Mouse (Mus musculus) liver, postnatal 0 days (tissue): ENCODE measurements around the gene Abraxas2.

Source experiments
- CTCF ChIP-seq: sonication (generic); IDR thresholded peaks from 2 replicates; pipeline ENCODE4 v1.5.1; 2016; ENCODE audit warnings: antibody characterized with exemption, low read depth
- EP300 ChIP-seq: IDR thresholded peaks from 2 replicates; pipeline ENCODE4 v1.6.1; 2016; ENCODE audit warnings: antibody characterized with exemption, low read depth, mild to moderate bottlenecking

DNA sequence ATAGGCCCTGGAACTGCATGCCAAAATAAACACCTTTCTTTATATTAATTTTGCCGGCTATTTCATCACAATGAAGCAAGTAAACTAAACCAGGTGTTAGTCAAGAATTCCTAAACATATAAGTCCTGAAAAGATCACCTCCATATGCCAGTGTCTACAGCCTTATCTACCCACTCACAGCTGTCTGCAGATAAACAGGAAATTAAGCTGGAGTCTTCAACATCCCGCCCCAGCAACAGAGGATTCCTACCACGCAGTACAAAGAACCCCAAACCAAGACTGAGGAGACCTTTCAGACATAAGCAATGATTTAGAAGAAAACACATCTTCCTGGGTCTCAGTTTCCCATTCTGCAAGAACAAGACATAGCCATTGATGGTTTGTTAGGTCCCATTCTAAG is 29.0 kb downstream of the Abraxas2 start:
- TF ChIP-seq CTCF (no peak), EP300 (no peak)
